Mouse (Mus musculus) hindbrain, postnatal 0 days (tissue): Measurements from ENCODE around the gene Arhgap22. TPM values are rescaled to one million over a fixed set of nuclear protein-coding genes. Genes with fewer than 3 reads are reported as not detected.

ENCODE experiments used
- ATAC-seq: fragments of 200-750 bp; cut with Nextera tagmentation; 2 replicates; pipeline ENCODE4 v1.8.0; 2017; ENCODE audit warnings: mild to moderate bottlenecking, moderate TSS enrichment, moderate library complexity
- DNase-seq: peaks from one replicate; pipeline ENCODE4 v3.0.0-alpha.2; 2015; ENCODE audit warnings: low spot score
- H3K27ac ChIP-seq: fragments of 300-500 bp; sonication (generic); 2 replicates; pipeline ENCODE4 v1.5.1; 2014; ENCODE audit warnings: mild to moderate bottlenecking
- H3K27me3 ChIP-seq: fragments of 300-500 bp; sonication (generic); 2 replicates; pipeline ENCODE4 v1.6.1; 2014; ENCODE audit warnings: low read length, mixed read lengths; ENCODE audit not compliant: insufficient read depth
- H3K36me3 ChIP-seq: fragments of 300-500 bp; sonication (generic); 2 replicates; pipeline ENCODE4 v1.6.1; 2014; ENCODE audit warnings: low read length, mixed read lengths; ENCODE audit not compliant: insufficient read depth
- H3K4me1 ChIP-seq: fragments of 300-500 bp; sonication (generic); 2 replicates; pipeline ENCODE4 v1.6.1; 2014; ENCODE audit warnings: antibody characterized with exemption, low read length, mixed read lengths; ENCODE audit not compliant: insufficient read depth
- H3K4me2 ChIP-seq: fragments of 300-500 bp; sonication (generic); 2 replicates; pipeline ENCODE4 v1.6.1; 2014; ENCODE audit warnings: low read depth, mild to moderate bottlenecking, low read length, moderate library complexity, mixed read lengths
- H3K4me3 ChIP-seq: fragments of 300-500 bp; sonication (generic); 2 replicates; pipeline ENCODE4 v1.5.1; 2014; ENCODE audit warnings: low read length
- H3K9ac ChIP-seq: fragments of 300-500 bp; sonication (generic); replicated peaks from 2 replicates; pipeline ENCODE4 v1.6.1; 2014; ENCODE audit warnings: mild to moderate bottlenecking, low read length, moderate library complexity, mixed read lengths
- H3K9me3 ChIP-seq: fragments of 300-500 bp; sonication (generic); 2 replicates; pipeline ENCODE4 v1.6.1; 2016; ENCODE audit warnings: low read length, mixed read lengths
- CTCF ChIP-seq: IDR thresholded peaks from 2 replicates; pipeline ENCODE4 v1.5.1; 2016; ENCODE audit warnings: antibody characterized with exemption, control low read depth, low read depth
- WGBS: fragments of 180-500 bp; shearing (Covaris S2); extraction: QIAGEN DNeasy Blood & Tissue Kit; methylation state at CpG from one replicate; pipeline ENCODE4 v1.1.7; 2014; 5-methylcytosine and 5-hydroxymethylcytosine counted together
- polyA plus RNA-seq: library from polyadenylated mRNA; unstranded; fragments of >200 nt; fragmentation: Nextera tagmentation; extraction: Ambion mirVana; gene quantifications from 2 replicates; pipeline ENCODE4 v1.2.1, GENCODE M21; 2015
- total RNA-seq: library from RNA; depleted of rRNA; stranded (reverse); fragments of >200 nt; gene quantifications from 2 replicates; pipeline ENCODE4 v1.2.3, GENCODE M21; 2014

The Arhgap22 gene
- total and polyA plus RNA-seq, 2 experiments from 2014 or later = 4.4 to 5.0 TPM

DNA sequence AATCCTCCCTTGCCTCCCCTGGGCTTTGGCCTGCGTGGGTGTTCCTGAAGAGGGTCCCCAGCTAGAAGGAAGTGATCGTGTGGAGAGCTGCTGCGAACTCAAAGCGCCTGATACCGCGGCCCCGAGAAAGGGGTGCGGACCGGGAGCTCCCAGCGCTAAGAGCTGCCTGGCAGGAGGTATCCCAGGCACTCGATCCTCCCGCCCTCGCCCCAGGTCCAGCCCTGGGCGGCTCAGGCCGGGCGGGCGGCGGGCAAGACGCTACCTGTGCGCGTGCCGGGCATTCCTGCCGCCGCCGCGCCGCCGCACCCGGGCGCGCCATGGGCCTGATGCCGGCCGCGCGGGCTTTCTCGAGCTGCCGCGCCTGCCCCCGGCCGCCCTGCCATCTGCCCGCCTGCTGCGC is 137.2 kb downstream of the Arhgap22 start:
- Histone ChIP-seq H3K27me3 (peaks cover 14% of the 10 kb centered on the region), H3K9me3 (no peaks in the 10 kb centered on the region), H3K9ac (peak overlapping the region; percentile 60), H3K4me1 (no peaks in the 10 kb centered on the region; the same call in 1 of the 2 replicates), H3K27ac (no peak overlapping the region), H3K4me3 (peak overlapping the region; percentile 45), H3K4me2 (peak overlapping the region; percentile 81), H3K36me3 (no peaks in the 10 kb centered on the region)
- 2% methylated on average over 27 of the region's 42 CpGs for WGBS
- ATAC-seq (peak; percentile 44; the same call in 1 of the 2 replicates), DNase-seq (no peak)
- TF ChIP-seq CTCF = no peak

DNA sequence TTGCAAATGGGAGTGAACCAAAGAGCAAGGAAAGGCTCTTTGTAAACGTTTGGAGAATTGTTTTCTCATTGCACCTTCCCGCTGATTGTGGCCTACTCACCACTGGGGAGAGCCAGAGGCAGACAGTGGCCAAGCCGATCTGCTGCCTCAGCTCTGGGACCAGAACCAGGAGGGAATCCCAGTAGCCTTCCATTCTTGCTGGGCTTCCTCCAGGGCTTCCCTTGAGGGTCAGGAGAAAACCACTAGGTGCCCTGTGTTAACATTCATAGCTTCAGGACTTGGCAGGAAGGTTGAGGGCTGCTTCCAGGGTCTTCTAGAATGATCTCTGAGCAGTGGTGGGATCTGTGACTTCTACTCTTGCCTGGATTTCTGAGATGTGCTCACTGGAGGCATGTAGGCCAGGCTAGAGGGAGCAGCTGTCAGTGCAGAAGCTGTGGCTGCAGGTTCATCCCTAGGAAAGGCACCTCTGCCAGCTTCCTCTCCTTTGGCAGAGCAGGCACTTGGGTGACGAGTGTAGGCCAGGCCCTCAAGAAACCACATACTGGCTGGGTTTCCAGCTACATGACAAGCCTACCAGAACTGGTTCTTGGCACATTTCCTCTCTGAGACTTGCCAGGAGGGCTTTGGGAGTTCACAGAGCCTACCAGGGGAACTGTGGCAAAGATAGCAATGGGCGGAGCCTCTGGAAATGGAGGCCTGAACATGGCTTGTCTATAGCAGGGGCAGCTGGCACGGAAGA is 138.3 kb downstream of the Arhgap22 start:
- no peak for DNase-seq
- no peak overlapping the region for H3K4me2 ChIP-seq
- no peaks in the 10 kb centered on the region; the same call in 1 of the 2 replicates for H3K4me1 ChIP-seq
- no peak for TF ChIP-seq CTCF
- no peaks in the 10 kb centered on the region for H3K9me3 ChIP-seq
- 68% methylated on average over 6 of the region's 6 CpGs for WGBS
- H3K27me3 ChIP-seq = peaks cover 14% of the 10 kb centered on the region
- no peaks in the 10 kb centered on the region for H3K36me3 ChIP-seq
- H3K27ac ChIP-seq = no peak overlapping the region
- no peak overlapping the region for H3K9ac ChIP-seq
- no peak for ATAC-seq
- H3K4me3 ChIP-seq = no peak overlapping the region

DNA sequence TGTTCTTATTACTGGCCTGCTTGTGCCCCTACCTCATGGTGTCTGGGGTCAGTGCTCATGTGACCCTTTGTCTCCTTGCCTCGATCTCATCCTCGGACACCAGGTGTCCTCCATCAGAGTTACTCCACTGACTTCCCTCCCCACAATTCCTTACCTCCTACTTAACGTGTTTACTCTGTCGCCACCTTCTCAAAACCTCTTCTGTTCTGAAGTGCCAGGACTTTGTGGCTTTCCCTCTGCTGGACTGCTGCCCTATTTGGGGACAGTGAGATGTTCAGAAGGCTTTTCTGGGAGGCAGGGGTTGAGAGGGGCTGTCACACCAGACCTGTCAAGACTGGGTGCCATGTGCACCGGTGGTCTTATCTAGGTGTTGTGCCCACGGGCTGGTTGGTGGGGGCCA is 139.1 kb downstream of the Arhgap22 start:
- Histone ChIP-seq H3K27me3 (peaks cover 14% of the 10 kb centered on the region), H3K27ac (no peak overlapping the region), H3K9ac (no peak overlapping the region), H3K4me1 (no peaks in the 10 kb centered on the region; the same call in 1 of the 2 replicates), H3K4me2 (no peak overlapping the region), H3K4me3 (no peak overlapping the region), H3K9me3 (no peaks in the 10 kb centered on the region), H3K36me3 (no peaks in the 10 kb centered on the region)
- 84% methylated on average over 6 of the region's 6 CpGs for WGBS
- TF ChIP-seq CTCF = no peak
- ATAC-seq = no peak; the same call in 1 of the 2 replicates
- no peak for DNase-seq

DNA sequence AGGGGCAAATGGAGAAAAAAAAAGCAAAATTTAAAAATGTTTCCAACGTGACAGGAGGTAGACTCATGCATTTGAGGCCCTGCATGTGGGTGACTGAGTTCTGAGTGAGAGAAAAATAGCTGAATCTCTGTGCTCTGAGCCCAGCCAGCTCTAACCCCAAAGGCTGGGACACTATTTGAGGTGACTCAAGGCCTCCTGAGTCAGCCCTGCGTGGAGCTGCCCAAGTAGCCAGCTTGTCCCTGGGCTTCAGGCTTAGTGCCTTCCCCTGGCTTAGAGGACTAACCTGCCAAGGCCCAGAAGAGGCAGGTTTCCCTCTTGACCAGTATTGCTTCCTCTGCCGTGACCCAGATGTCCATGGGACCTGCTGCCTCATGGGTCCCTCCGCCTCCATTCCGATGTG is 141.4 kb downstream of the Arhgap22 start:
- TF ChIP-seq CTCF = no peak
- no peak overlapping the region for H3K27ac ChIP-seq
- no peak overlapping the region for H3K4me2 ChIP-seq
- H3K36me3 ChIP-seq = no peaks in the 10 kb centered on the region
- DNase-seq (no peak), ATAC-seq (no peak)
- H3K9ac ChIP-seq = no peak overlapping the region
- H3K27me3 ChIP-seq = peaks cover 7% of the 10 kb centered on the region
- H3K4me1 ChIP-seq = no peaks in the 10 kb centered on the region; the same call in 1 of the 2 replicates
- WGBS = 82% methylated on average over 5 of the region's 5 CpGs
- no peak overlapping the region for H3K4me3 ChIP-seq
- H3K9me3 ChIP-seq = no peaks in the 10 kb centered on the region

DNA sequence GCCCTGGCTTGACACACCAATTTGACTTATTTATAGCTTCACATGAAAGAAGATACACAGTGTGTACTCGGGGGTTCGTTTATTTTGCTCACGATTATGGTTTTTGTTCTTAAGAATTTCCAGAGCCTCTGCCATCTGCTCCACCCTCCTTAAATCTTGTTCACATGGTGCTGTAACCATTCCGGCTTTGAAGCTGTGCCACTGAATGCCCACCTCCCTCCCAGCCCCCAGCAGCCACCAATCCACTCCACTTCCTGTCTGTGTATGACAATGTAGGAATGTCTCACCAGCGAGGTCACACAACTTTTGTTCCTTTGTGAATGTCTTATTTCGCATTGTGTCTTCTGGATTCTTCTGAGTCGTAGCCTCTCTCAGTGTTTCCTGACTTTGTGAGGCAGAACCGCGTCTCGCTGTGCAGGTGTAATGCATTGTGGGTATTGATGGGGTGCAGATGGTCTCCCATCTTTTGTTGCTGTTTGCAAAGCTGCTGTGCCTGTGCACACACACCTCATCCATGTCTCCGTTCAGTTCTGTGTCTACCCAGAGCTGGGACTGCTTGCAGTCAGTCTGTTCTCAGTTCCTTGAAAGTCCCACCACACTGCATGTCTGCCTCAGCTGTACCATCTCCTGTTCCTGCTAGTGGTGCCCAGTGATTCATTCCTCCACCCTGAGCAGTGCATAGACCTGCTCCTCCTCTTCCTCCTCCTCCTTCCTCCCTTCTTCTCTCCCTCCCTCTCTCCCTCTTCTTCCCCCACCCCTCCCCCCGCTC is 144.0 kb downstream of the Arhgap22 start:
- DNase-seq (no peak), ATAC-seq (no peak)
- H3K9me3 ChIP-seq = no peaks in the 10 kb centered on the region

DNA sequence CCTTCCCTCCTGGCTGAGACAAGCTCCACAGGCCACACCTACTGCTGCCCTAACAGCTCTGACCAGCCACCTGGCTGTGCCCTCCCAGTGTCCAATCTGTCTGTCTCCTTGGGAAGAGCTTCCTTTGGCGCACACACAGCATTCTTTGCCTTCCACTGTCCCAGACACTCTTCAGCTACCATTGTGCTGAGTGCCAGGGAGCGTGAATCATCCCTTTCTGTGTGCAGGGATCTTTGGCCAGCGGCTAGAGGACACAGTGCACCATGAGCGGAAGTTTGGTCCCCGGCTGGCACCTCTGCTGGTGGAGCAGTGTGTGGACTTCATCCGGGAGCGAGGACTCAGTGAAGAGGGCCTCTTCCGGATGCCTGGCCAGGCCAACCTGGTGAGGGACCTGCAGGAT is 145.1 kb downstream of the Arhgap22 start:
- Histone ChIP-seq H3K27me3 (no peaks in the 10 kb centered on the region), H3K4me2 (no peak overlapping the region), H3K36me3 (no peaks in the 10 kb centered on the region), H3K9ac (no peak overlapping the region), H3K9me3 (no peaks in the 10 kb centered on the region), H3K4me3 (no peak overlapping the region), H3K27ac (no peak overlapping the region), H3K4me1 (no peaks in the 10 kb centered on the region)
- DNase-seq (no peak), ATAC-seq (no peak)
- 86% methylated on average over 8 of the region's 8 CpGs for WGBS
- no peak for TF ChIP-seq CTCF

More for the DNA sequence above, 144.0 kb downstream of the Arhgap22 start:
- TF ChIP-seq CTCF = no peak
- Histone ChIP-seq H3K4me2 (no peak overlapping the region), H3K4me3 (no peak overlapping the region), H3K27ac (no peak overlapping the region), H3K4me1 (no peaks in the 10 kb centered on the region), H3K9ac (no peak overlapping the region), H3K36me3 (no peaks in the 10 kb centered on the region), H3K27me3 (no peaks in the 10 kb centered on the region)
- 67% methylated on average over 12 of the region's 12 CpGs for WGBS
